Mouse (Mus musculus) liver, embryonic 11.5 days (tissue): ENCODE results near the gene Celsr3. TPM values are rescaled to one million over a fixed set of nuclear protein-coding genes. Genes with fewer than 3 reads are reported as not detected.

Source experiments
- ATAC-seq: fragments of 200-750 bp; cut with Nextera tagmentation; replicated peaks from 2 replicates; pipeline ENCODE4 v1.8.0; 2017; ENCODE audit warnings: moderate number of reproducible peaks, mild to moderate bottlenecking, moderate TSS enrichment, moderate library complexity; ENCODE audit not compliant: low FRiP score
- DNase-seq: peaks from one replicate; pipeline ENCODE4 v3.0.0-alpha.2; 2017; ENCODE audit warnings: low spot score
- H3K27ac ChIP-seq: fragments of 300-500 bp; sonication (generic); 2 replicates; pipeline ENCODE4 v1.5.1; 2014; ENCODE audit warnings: mild to moderate bottlenecking, low read depth, low read length, control low read depth
- H3K27me3 ChIP-seq: fragments of 300-500 bp; sonication (generic); replicated peaks from 2 replicates; pipeline ENCODE4 v1.6.1; 2014; ENCODE audit warnings: low read length, mixed read lengths; ENCODE audit not compliant: control insufficient read depth, insufficient read depth
- H3K36me3 ChIP-seq: fragments of 300-500 bp; sonication (generic); 2 replicates; pipeline ENCODE4 v1.6.1; 2014; ENCODE audit warnings: mild to moderate bottlenecking, low read length, moderate library complexity, mixed read lengths; ENCODE audit not compliant: control insufficient read depth, insufficient read depth
- H3K4me1 ChIP-seq: fragments of 300-500 bp; sonication (generic); replicated peaks from 2 replicates; pipeline ENCODE4 v1.6.1; 2014; ENCODE audit warnings: low read length, mixed read lengths; ENCODE audit not compliant: control insufficient read depth, insufficient read depth
- H3K4me2 ChIP-seq: fragments of 300-500 bp; sonication (generic); 2 replicates; pipeline ENCODE4 v1.6.1; 2014; ENCODE audit warnings: mild to moderate bottlenecking, control low read depth, moderate library complexity
- H3K4me3 ChIP-seq: fragments of 300-500 bp; sonication (generic); 2 replicates; pipeline ENCODE4 v1.5.1; 2014; ENCODE audit warnings: low read depth, low read length, control low read depth
- H3K9ac ChIP-seq: fragments of 300-500 bp; sonication (generic); 2 replicates; pipeline ENCODE4 v1.6.1; 2014; ENCODE audit warnings: low read depth, low read length, control low read depth
- H3K9me3 ChIP-seq: fragments of 300-500 bp; sonication (generic); 2 replicates; pipeline ENCODE4 v1.6.1; 2016; ENCODE audit warnings: low read length, inconsistent platforms, mixed read lengths; ENCODE audit not compliant: control insufficient read depth
- WGBS: fragments of 180-500 bp; shearing (Covaris S2); extraction: QIAGEN DNeasy Blood & Tissue Kit; methylation state at CpG from one replicate; pipeline ENCODE4 v1.1.7; 2014; 5-methylcytosine and 5-hydroxymethylcytosine counted together
- polyA plus RNA-seq: library from polyadenylated mRNA; unstranded; fragments of >200 nt; fragmentation: Nextera tagmentation; extraction: Ambion mirVana; gene quantifications from 2 replicates; pipeline ENCODE4 v1.2.1, GENCODE M21; 2014

The Celsr3 gene
- polyA plus RNA-seq = 0.08 and 0.22 TPM in 2 replicates

DNA sequence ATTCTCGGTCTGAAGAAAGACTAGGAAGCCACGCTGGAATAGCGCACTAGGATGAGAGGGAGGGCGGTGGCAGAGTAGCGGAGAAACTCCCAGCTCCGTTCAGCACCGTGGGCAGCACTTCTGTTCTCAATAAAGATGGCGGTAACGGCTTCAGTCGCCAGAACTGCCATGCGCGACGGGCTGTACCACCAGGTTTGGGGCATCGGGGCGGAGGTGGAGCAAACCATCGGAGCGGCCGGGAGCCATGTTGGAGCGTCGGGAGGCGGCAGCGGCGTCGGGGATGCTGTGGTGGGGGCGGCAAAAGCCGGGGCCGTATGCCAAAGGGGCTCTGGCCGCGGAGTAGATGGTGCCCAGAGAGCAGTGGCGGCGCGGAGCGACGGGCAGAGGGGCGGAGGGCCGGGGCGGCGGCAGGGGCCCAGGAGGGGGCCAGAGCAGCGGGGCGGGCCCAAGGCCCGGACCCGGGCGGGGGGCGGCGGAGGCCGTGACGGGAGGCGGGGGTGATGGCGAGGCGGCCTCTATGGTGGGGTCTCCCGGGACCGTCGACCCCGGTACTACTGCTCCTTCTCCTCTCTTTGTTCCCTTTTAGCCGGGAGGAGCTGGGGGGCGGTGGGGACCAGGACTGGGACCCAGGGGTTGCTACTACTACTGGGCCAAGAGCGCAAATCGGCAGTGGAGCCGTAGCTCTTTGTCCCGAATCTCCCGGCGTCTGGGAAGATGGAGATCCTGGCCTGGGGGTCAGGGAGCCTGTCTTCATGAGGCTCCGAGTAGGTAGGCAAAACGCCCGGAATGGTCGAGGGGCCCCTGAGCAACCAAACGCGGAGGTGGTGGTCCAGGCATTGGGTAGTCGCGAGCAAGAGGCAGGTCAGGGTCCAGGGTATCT is at the start of gene Celsr3:
TSS of gene Celsr3 (plus strand) at position 501 of the 880 bp plus-strand sequence.
- ATAC-seq (peak; percentile 35), DNase-seq (peak; percentile 78)
- H3K9me3 ChIP-seq = no peaks in the 10 kb centered on the region
- peaks cover 14% of the 10 kb centered on the region for H3K4me1 ChIP-seq
- peak within 1 kb of the TSS; percentile 48 for H3K4me3 ChIP-seq
- H3K4me2 ChIP-seq = peak within 1 kb of the TSS; percentile 74
- no peak within 1 kb of the TSS for H3K9ac ChIP-seq
- peaks cover 83% of the 10 kb centered on the region for H3K27me3 ChIP-seq
- no peak within 1 kb of the TSS for H3K27ac ChIP-seq
- 3% methylated on average over 59 of the region's 70 CpGs for WGBS
- H3K36me3 ChIP-seq = no peaks in the 10 kb centered on the region

DNA sequence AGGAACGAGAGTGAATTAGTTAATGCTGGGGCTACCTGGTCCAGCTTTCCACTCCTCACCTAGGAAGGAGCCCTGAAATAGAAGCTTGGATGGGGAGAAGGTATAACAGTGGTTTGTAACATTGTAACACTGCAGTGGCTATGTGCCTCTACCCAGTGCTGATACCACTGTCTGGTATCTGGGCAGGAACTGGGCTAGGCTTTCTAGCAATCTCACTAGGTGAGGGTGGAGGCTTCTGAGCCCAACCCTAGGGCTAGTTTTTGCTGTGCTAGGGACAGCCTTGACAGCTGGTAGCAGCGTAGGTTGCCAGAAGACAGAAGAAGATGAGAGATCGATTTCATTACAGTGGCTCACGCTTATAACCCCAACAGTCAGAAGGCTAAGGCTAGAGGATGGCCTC is 49.5 kb upstream of the Celsr3 start:
- Histone ChIP-seq H3K9ac (no peak overlapping the region), H3K4me1 (peaks cover 4% of the 10 kb centered on the region), H3K9me3 (0 out of 2 replicates have a peak, but pooled peaks cover 3% of the 10 kb centered on the region), H3K4me2 (no peak overlapping the region), H3K4me3 (no peak overlapping the region), H3K27me3 (no peaks in the 10 kb centered on the region; the same call in 1 of the 2 replicates), H3K27ac (no peak overlapping the region), H3K36me3 (no peaks in the 10 kb centered on the region)
- 80% methylated on average over 4 of the region's 4 CpGs for WGBS
- ATAC-seq (peak; percentile 43), DNase-seq (no peak)

DNA sequence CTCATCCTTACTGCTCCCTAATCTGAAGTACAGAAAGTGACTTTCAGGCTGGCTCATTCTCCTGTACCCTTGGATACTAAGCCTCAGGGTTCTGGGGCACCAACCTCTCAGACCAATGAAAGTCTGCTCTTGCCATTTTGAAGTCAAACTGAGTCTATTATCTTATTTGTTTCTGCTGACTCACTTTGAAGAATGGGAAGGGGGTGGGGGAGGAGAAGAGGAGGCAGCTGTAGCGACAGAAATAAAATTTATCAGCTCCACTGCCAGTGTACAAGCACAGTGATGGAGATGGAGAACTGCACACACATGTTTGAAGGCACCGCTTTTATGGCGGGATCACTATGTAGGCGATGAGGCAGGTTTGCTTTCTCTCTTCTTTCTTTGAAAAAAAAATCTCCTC is 48.8 kb upstream of the Celsr3 start:
- H3K9me3 ChIP-seq = 0 out of 2 replicates have a peak, but pooled peaks cover 3% of the 10 kb centered on the region
- no peaks in the 10 kb centered on the region for H3K27me3 ChIP-seq
- H3K36me3 ChIP-seq = no peaks in the 10 kb centered on the region
- H3K9ac ChIP-seq = no peak overlapping the region
- DNase-seq (no peak), ATAC-seq (no peak)
- no peak overlapping the region for H3K4me3 ChIP-seq
- WGBS = 70% methylated on average over 4 of the region's 4 CpGs
- peaks cover 8% of the 10 kb centered on the region for H3K4me1 ChIP-seq
- no peak overlapping the region; the same call in 1 of the 2 replicates for H3K4me2 ChIP-seq
- H3K27ac ChIP-seq = no peak overlapping the region

DNA sequence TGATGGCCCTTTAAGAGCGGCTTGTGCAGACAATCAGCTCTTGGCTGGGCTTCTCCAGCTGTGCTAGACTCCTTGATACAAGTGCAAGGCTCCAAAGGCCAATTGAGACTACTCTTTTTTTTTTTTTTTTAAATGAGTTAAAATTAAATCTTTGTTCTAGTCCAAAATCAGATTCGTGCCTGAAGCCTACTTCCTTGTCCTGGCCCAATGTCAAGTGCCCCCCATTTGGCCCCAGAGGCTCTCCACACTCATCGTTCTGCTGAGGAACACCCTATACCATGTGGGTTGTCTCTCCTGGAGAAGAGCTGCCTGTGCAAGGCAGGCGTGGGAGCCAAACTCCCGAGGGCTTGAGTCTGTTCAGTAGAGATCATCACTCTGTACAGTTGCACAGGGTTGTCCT is 45.2 kb upstream of the Celsr3 start:
- no peak for ATAC-seq
- Histone ChIP-seq H3K27me3 (no peaks in the 10 kb centered on the region), H3K27ac (no peak overlapping the region), H3K9me3 (no peaks in the 10 kb centered on the region), H3K9ac (no peak overlapping the region), H3K4me2 (no peak overlapping the region), H3K4me3 (no peak overlapping the region), H3K4me1 (peaks cover 25% of the 10 kb centered on the region), H3K36me3 (no peaks in the 10 kb centered on the region)
- 65% methylated on average over 5 of the region's 5 CpGs for WGBS
- no peak for DNase-seq

DNA sequence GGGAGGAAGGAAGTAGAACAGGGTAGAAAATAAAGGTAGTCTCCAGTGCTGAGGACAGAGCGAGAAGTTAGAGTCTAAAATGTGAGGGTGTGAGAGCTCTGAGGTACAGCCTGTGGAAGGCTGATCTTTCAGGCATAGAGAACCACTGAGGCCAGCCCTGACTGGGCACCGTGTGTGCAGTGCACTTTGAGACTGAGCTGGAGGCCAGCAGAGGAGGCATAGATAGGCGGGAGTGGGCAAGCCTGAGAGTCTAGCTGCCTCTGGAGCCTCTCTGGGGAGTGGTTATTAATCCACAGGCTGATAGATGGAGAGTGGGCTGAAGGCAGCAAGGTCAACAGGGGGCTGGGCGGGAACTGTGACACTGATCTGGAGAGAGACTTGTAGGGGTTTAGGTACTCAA is 44.2 kb upstream of the Celsr3 start:
- Histone ChIP-seq H3K9ac (no peak overlapping the region), H3K4me1 (peaks cover 28% of the 10 kb centered on the region), H3K27me3 (no peaks in the 10 kb centered on the region), H3K4me3 (no peak overlapping the region), H3K36me3 (no peaks in the 10 kb centered on the region; the same call in 1 of the 2 replicates), H3K9me3 (no peaks in the 10 kb centered on the region), H3K4me2 (no peak overlapping the region), H3K27ac (no peak overlapping the region)
- WGBS = 57% methylated on average over 4 of the region's 4 CpGs
- no peak for DNase-seq
- no peak for ATAC-seq

DNA sequence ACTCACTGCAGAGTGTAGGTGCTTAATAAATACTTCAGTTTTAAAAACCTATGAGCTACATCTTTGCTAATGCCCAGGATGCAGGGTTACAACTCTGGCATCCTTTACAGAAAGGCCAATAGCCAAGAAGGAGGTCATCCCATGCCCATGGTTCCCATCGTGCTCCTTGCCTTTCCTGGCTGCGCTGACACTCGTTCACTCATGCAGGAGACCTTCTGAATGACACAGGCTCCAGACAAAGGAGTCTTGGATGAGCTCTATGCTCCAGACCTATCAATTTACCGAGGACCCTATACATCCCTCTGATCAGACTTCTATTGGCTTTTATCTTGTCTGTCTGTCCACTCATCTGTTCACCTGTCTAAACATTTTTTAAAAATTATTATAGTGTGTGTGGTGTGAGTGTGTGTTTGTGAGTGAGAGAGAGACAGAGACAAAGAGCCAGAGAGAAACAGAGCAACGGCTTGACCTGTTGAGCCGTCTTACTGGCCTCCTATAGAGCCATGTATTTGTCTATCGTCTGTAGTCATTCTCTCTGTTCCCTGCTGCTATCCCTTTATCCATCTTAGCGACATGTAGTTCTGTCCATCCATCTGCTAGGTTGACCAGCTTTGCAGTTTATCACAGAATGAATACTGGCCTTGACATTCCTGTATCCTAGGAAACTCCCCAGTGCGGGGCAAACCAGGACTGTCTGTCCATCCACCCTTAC is 43.1 kb upstream of the Celsr3 start:
- Histone ChIP-seq H3K36me3 (peaks cover 3% of the 10 kb centered on the region; the same call in 1 of the 2 replicates), H3K9me3 (no peaks in the 10 kb centered on the region), H3K27ac (no peak overlapping the region; the same call in 1 of the 2 replicates), H3K27me3 (no peaks in the 10 kb centered on the region), H3K9ac (peak overlapping the region; percentile 93; the same call in 1 of the 2 replicates), H3K4me2 (peak overlapping the region; percentile 80), H3K4me3 (peak overlapping the region; percentile 89), H3K4me1 (peaks cover 24% of the 10 kb centered on the region)
- 0 out of 2 replicates have a peak, but pooled peaks have one; percentile 1 for ATAC-seq
- 35% methylated on average over 9 of the region's 9 CpGs for WGBS
- DNase-seq = no peak

DNA sequence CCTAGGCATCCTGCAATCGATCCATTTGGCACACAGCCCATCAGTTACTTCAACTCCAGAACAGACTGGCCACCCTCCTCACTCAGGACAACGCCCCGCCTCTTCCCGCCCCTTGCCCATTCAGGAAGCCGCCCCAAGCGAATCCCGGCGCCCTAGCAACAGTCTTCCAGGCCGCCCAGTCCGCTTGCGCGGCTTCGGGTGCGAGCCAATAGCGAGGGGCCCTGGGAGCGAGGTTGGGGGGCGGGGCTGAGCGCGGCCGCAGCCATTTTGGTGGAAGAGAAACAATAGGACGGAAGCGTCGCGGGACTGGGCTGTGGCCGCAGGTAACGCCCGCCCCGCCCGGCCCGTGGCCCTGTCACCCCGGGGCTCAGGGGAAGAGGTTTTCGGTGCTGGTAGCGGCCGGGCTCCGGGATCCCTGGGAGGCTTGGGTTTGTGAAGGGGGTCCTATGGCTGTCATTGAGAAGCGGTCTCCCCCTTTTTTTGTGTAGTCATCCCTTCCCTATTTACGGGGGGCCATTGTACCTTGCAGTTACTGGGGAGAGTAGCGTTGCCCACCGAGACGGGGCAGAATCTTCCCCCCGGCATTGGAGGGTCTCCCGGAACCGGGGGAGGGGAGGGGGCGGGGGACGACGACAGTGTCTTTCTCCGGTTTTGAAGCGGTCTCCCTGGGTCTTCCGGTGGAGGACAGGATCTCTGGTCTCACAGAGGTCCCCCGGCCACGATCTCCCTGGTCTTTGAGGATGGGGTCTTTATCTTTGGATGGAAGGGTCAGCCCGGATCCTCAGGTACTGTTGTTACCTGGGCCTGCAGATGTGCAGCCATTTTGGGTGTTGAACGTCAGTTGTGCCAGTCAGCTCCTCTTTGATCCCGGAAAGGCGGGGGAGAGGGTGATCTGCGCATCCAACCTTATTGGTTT is 42.3 kb upstream of the Celsr3 start, which contains the start of gene Ip6k2:
TSS of gene Ip6k2 (plus strand) at position 249 of the 916 bp plus-strand sequence.
- Histone ChIP-seq H3K4me2 (peak within 1 kb of the TSS; percentile 80), H3K9me3 (no peaks in the 10 kb centered on the region), H3K4me3 (peak within 1 kb of the TSS; percentile 89), H3K36me3 (peaks cover 3% of the 10 kb centered on the region; the same call in 1 of the 2 replicates), H3K27me3 (no peaks in the 10 kb centered on the region), H3K9ac (peak within 1 kb of the TSS; percentile 93), H3K4me1 (peaks cover 29% of the 10 kb centered on the region), H3K27ac (peak within 1 kb of the TSS; percentile 82)
- WGBS = 1% methylated on average over 56 of the region's 56 CpGs
- ATAC-seq (peak; percentile 99), DNase-seq (peak; percentile 96)

DNA sequence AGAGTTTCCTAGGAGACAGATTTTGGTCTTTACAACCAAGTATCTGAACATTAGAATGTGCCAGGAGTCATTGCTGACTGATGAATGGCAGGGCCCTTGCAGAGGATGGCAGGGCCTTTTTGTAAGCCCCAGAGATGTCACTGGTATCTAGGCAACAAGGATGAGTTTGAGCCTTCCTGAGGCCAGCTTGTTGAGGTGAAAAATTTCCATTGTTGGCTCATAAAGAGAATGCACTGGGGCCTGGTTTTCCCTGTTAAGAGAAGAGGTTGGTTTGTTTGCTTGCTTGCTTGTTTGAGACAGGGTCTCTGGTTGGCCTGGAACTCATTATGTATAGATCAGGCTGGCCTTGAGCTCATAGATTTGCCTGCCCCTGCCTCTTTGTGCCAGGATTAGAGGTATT is 40.7 kb upstream of the Celsr3 start:
- H3K4me3 ChIP-seq = peak overlapping the region; percentile 89
- H3K4me2 ChIP-seq = peak overlapping the region; percentile 80
- H3K4me1 ChIP-seq = peaks cover 31% of the 10 kb centered on the region
- DNase-seq = no peak
- peaks cover 3% of the 10 kb centered on the region; the same call in 1 of the 2 replicates for H3K36me3 ChIP-seq
- no peak overlapping the region for H3K27ac ChIP-seq
- no peaks in the 10 kb centered on the region for H3K9me3 ChIP-seq
- ATAC-seq = no peak
- no peaks in the 10 kb centered on the region for H3K27me3 ChIP-seq
- H3K9ac ChIP-seq = peak overlapping the region; percentile 12; the same call in 1 of the 2 replicates
